Mouse (Mus musculus) stomach, postnatal 0 days (tissue): ENCODE data around the gene Ndufs8. TPM values are rescaled to one million over a fixed set of nuclear protein-coding genes. Genes with fewer than 3 reads are reported as not detected.

Experiments used
- ATAC-seq: fragments of 200-750 bp; cut with Nextera tagmentation; 2 replicates; pipeline ENCODE4 v1.8.0; 2017; ENCODE audit not compliant: low FRiP score, low TSS enrichment
- DNase-seq: peaks from one replicate; pipeline ENCODE4 v3.0.0-alpha.2; 2016; ENCODE audit warnings: low spot score
- H3K27ac ChIP-seq: fragments of 300-500 bp; sonication (generic); replicated peaks from 2 replicates; pipeline ENCODE4 v1.5.1; 2014; ENCODE audit warnings: mild to moderate bottlenecking, control low read depth
- H3K27me3 ChIP-seq: fragments of 300-500 bp; sonication (generic); 2 replicates; pipeline ENCODE4 v1.6.1; 2014; ENCODE audit warnings: low read length; ENCODE audit not compliant: control insufficient read depth, insufficient read depth
- H3K36me3 ChIP-seq: fragments of 300-500 bp; sonication (generic); 2 replicates; pipeline ENCODE4 v1.6.1; 2014; ENCODE audit warnings: low read length, mixed read lengths; ENCODE audit not compliant: control insufficient read depth, insufficient read depth
- H3K4me1 ChIP-seq: fragments of 300-500 bp; sonication (generic); replicated peaks from 2 replicates; pipeline ENCODE4 v1.6.1; 2014; ENCODE audit warnings: antibody characterized with exemption; ENCODE audit not compliant: control insufficient read depth, insufficient read depth
- H3K4me2 ChIP-seq: fragments of 300-500 bp; sonication (generic); replicated peaks from 2 replicates; pipeline ENCODE4 v1.6.1; 2014; ENCODE audit warnings: low read depth, mild to moderate bottlenecking, control low read depth, moderate library complexity
- H3K4me3 ChIP-seq: fragments of 300-500 bp; sonication (generic); 2 replicates; pipeline ENCODE4 v1.5.1; 2014; ENCODE audit warnings: low read depth, low read length, control low read depth
- H3K9ac ChIP-seq: fragments of 300-500 bp; sonication (generic); 2 replicates; pipeline ENCODE4 v1.6.1; 2014; ENCODE audit warnings: mild to moderate bottlenecking, low read length, control low read depth, mixed read lengths
- H3K9me3 ChIP-seq: fragments of 300-500 bp; sonication (generic); 2 replicates; pipeline ENCODE4 v1.6.1; 2016; ENCODE audit warnings: low read length; ENCODE audit not compliant: control insufficient read depth
- CTCF ChIP-seq: IDR thresholded peaks from 2 replicates; pipeline ENCODE4 v1.5.1; 2016; ENCODE audit warnings: antibody characterized with exemption, low read depth, mild to moderate bottlenecking, moderate library complexity
- EP300 ChIP-seq: optimal IDR thresholded peaks from 2 replicates; pipeline ENCODE3; 2016; ENCODE audit warnings: antibody characterized with exemption
- WGBS: fragments of 180-500 bp; shearing (Covaris S2); extraction: QIAGEN DNeasy Blood & Tissue Kit; methylation state at CpG from one replicate; pipeline ENCODE4 v1.1.7; 2014; 5-methylcytosine and 5-hydroxymethylcytosine counted together
- polyA plus RNA-seq: library from polyadenylated mRNA; unstranded; fragments of >200 nt; fragmentation: Nextera tagmentation; extraction: Ambion mirVana; gene quantifications from 2 replicates; pipeline ENCODE4 v1.2.1, GENCODE M21; 2015

The Ndufs8 gene
- polyA plus RNA-seq, 1 experiment from 2014 or later: 284 TPM

DNA sequence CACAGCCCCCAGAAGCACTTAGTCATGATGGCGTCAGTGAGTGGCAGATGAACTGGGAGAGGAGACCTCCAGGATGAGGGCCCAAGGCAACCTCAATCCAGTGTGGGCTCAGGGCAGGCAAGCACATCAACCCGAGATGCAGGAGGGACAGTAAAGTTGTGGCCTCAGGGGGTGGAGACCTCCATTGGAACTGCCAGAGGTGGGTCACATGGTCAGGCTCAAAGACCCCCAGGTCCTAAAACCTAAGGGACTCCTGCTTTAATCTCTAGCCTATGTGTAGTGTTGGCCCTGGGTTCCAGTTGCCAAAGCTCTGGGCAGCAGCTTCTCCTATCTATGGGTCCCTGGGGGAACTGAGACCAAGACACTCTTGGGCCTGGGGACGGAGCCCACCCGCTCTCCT lies 16.2 kb upstream of the Ndufs8 start:
- ATAC-seq (no peak), DNase-seq (no peak)
- H3K36me3 ChIP-seq: no peaks in the 10 kb centered on the region
- 74% methylated on average over 4 of the region's 4 CpGs for WGBS
- H3K4me3 ChIP-seq: no peak overlapping the region
- no peak overlapping the region for H3K9ac ChIP-seq
- H3K4me2 ChIP-seq: no peak overlapping the region
- H3K27me3 ChIP-seq: no peaks in the 10 kb centered on the region
- H3K27ac ChIP-seq: peak overlapping the region; percentile 78; the same call in 1 of the 2 replicates
- H3K9me3 ChIP-seq: no peaks in the 10 kb centered on the region
- peaks cover 6% of the 10 kb centered on the region for H3K4me1 ChIP-seq
- no peak for TF ChIP-seq EP300
- TF ChIP-seq CTCF: no peak

DNA sequence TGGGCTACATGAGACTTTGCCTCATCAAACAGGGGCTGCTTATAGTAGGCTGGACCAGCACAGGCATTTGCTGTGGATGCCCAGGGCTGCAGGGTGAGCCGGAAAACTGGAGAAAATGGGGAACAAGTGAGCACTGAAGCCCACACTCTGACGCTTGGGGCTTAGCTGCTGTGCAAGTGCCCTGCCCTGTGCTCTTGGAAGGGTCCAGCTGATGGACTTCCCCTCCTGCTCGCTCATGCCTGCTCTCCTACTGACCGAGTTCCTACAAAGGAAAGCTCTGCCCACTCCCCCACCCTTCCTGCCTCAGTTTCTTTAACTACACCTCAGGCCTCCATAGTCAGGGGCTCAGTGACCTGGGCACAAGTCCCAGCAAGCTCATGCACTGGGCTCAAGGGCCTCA lies 15.4 kb upstream of the Ndufs8 start:
- H3K27me3 ChIP-seq: no peaks in the 10 kb centered on the region
- H3K27ac ChIP-seq: no peak overlapping the region
- no peaks in the 10 kb centered on the region for H3K36me3 ChIP-seq
- H3K4me1 ChIP-seq: peaks cover 6% of the 10 kb centered on the region
- no peaks in the 10 kb centered on the region for H3K9me3 ChIP-seq
- TF ChIP-seq CTCF: no peak
- no peak for TF ChIP-seq EP300
- 88% methylated on average over 4 of the region's 4 CpGs for WGBS
- no peak for ATAC-seq
- no peak for DNase-seq
- H3K4me2 ChIP-seq: no peak overlapping the region
- no peak overlapping the region for H3K4me3 ChIP-seq
- H3K9ac ChIP-seq: no peak overlapping the region

- DNase-seq: no peak
- WGBS: 61% methylated on average over 6 of the region's 6 CpGs
- Histone ChIP-seq H3K4me2 (no peak overlapping the region), H3K9me3 (no peaks in the 10 kb centered on the region), H3K27ac (no peak overlapping the region), H3K36me3 (no peaks in the 10 kb centered on the region), H3K4me1 (peaks cover 6% of the 10 kb centered on the region), H3K4me3 (no peak overlapping the region), H3K9ac (no peak overlapping the region), H3K27me3 (no peaks in the 10 kb centered on the region)
- ATAC-seq: no peak
- TF ChIP-seq EP300 (no peak), CTCF (no peak)
These were observed 14.1 kb upstream of the Ndufs8 start for GRCm38 (mm10) chr19:3926685-3927084.

- Histone ChIP-seq H3K9ac (no peak overlapping the region), H3K27me3 (no peaks in the 10 kb centered on the region), H3K4me2 (no peak overlapping the region), H3K9me3 (no peaks in the 10 kb centered on the region), H3K4me3 (no peak overlapping the region), H3K36me3 (no peaks in the 10 kb centered on the region), H3K27ac (no peak overlapping the region), H3K4me1 (peaks cover 6% of the 10 kb centered on the region)
- DNase-seq (peak; percentile 36), ATAC-seq (no peak)
- peak; percentile 42; the same call in 1 of the 2 replicates for TF ChIP-seq CTCF
- TF ChIP-seq EP300: no peak
- 57% methylated on average over 3 of the region's 3 CpGs for WGBS
These were observed 13.7 kb upstream of the Ndufs8 start for GRCm38 (mm10) chr19:3926279-3926678.

DNA sequence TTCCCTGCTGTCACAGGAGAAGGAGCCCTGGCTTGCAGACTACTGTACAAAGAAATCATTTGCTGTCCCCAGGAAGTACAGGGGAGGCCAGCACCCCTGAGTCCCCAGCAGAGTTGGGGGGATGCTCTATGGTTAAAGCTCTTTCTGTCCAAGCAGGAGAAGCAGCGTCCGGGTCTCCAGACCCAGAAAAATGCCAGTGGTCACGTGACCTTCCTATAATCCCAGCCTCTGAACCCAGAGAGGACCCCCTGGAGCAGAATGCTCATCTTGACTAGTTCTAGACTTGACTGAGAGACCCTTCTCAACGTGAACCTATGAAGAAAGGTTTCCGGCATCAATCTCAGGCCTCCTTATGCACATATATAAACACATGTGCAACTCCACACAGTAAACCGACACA lies 13.3 kb upstream of the Ndufs8 start:
- peaks cover 6% of the 10 kb centered on the region for H3K4me1 ChIP-seq
- H3K4me2 ChIP-seq: no peak overlapping the region
- H3K4me3 ChIP-seq: no peak overlapping the region
- no peaks in the 10 kb centered on the region for H3K27me3 ChIP-seq
- no peak for DNase-seq
- 87% methylated on average over 6 of the region's 6 CpGs for WGBS
- no peak overlapping the region for H3K27ac ChIP-seq
- ATAC-seq: no peak
- no peaks in the 10 kb centered on the region for H3K36me3 ChIP-seq
- TF ChIP-seq EP300 (no peak), CTCF (no peak)
- no peak overlapping the region for H3K9ac ChIP-seq
- no peaks in the 10 kb centered on the region for H3K9me3 ChIP-seq

DNA sequence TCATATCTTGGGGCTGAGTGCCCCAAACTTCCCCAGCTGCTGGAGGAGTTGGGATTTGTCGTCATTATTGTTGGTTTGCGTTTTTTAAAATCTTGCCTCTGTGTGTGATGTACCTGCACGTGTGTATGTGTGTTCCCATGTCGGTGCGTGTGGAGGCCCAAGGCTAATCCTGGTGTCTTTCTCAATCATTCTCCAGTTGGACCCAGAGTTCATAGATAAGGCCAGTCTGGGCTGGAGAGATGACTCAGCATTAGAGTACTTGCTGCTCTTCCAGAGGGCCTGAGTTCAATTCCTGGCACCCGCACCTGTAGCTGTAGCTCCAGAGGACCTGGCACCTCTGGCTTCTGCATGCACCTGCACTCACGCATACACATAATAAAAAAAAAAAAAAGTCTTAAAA lies 12.3 kb upstream of the Ndufs8 start:
- TF ChIP-seq EP300: no peak
- no peak for TF ChIP-seq CTCF
- ATAC-seq: no peak
- peaks cover 4% of the 10 kb centered on the region for H3K4me1 ChIP-seq

More for the DNA sequence above, 12.3 kb upstream of the Ndufs8 start:
- Histone ChIP-seq H3K27ac (no peak overlapping the region), H3K4me3 (no peak overlapping the region), H3K27me3 (no peaks in the 10 kb centered on the region), H3K4me2 (no peak overlapping the region), H3K9me3 (no peaks in the 10 kb centered on the region), H3K9ac (no peak overlapping the region), H3K36me3 (no peaks in the 10 kb centered on the region)
- 88% methylated on average over 7 of the region's 7 CpGs for WGBS
- no peak for DNase-seq
